Mouse (Mus musculus): ENCODE results near the gene Znrd1. TPM values are rescaled to one million over a fixed set of nuclear protein-coding genes. Genes with fewer than 3 reads are reported as not detected.

Znrd1 gene
- polyA plus RNA-seq, 1 experiment: 33.7 TPM

DNA sequence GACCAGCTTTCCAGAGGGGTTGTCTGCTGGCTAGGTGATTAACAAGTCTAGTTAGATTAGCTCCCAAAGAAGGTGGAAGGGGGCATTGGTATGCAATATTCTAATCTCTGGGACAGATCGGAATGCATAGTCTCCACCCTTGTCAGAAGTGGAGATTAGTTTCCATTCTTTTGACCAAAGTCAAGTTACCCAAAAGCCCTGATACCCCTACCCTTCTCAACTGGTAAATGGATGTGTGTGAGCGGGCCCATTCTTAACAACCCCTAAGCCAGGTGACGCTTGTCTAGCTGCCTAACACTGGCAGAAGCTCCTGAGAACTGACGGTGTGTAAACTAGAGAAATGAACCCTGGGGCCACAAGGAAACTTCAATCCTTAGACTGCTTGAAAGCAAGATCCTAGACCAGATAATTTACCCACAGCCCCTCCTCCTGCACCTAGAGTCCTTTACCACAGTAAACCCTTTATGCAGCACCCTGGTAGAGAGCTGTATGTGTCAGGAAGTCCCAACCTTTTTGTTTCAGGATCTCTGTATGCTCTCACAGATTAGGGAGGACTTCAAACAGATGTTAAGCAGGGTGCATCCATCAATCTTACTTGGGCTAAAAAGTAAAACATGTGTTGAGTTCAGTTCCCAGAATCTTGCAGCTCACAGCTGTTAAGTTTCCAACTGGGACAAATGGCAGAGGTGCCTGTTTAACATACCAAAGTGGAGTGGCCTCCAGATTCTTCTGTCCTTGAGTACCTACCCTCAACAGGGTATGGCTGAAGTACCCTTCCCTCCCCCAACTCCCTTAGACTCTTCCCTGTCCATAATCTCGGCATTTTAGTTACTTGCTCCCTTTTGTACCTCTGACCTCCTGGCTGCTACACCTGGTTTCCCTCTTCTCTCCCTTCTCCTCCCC is 24.1 kb upstream of the Znrd1 start:
- Histone ChIP-seq H3K36me3 (ENCODE audit: control insufficient read depth, insufficient read depth, low read length) (no peaks in the 10 kb centered on the region), H3K4me1 (ENCODE audit: control insufficient read depth, insufficient read depth, low read length) (peaks cover 4% of the 10 kb centered on the region; the same call in 1 of the 2 replicates), H3K27ac (ENCODE audit: insufficient read depth, low read depth, low read length) (no peak overlapping the region), H3K4me3 (ENCODE audit: insufficient read depth, low read depth, low read length) (no peak overlapping the region), H3K27me3 (replicated peaks; ENCODE audit: control insufficient read depth, insufficient read depth, low read length) (no peaks in the 10 kb centered on the region)
- no peak for DNase-seq
- WGBS: 62% methylated on average over 5 of the region's 5 CpGs
- TF ChIP-seq CTCF (conservative IDR thresholded peaks at IDR 0.05; ENCODE audit: insufficient read depth, insufficient read length, low read depth, low read length) (no peak), POLR2A (IDR thresholded peaks at IDR 0.05; ENCODE audit: low read depth, low read length) (no peak)

DNA sequence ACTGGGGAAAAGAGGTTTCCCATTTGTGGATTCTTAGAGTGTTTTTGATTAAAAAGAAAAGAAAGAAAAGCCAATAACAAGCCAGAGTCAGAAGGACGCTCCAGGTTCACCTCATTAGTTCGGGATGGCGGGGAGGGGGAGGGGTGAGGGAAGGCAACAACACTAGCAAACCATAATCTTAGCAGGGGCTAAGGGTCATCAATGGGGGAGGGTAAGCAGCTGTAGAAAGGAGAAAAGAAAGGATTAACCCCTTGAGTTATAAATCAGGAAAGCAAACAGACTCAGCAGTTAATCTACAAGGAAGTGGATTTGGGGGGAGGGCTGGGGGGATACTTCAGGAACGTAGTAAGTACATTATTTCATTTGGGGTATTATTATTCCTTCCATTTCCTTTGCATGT is 23.5 kb upstream of the Znrd1 start:
- 16% methylated on average over 4 of the region's 4 CpGs for WGBS
- H3K27ac ChIP-seq (ENCODE audit: insufficient read depth, low read depth, low read length): no peak overlapping the region
- H3K36me3 ChIP-seq (ENCODE audit: control insufficient read depth, insufficient read depth, low read length): no peaks in the 10 kb centered on the region
- DNase-seq: no peak
- no peaks in the 10 kb centered on the region for H3K27me3 ChIP-seq (replicated peaks; ENCODE audit: control insufficient read depth, insufficient read depth, low read length)
- TF ChIP-seq POLR2A (IDR thresholded peaks at IDR 0.05; ENCODE audit: low read depth, low read length) (no peak), CTCF (conservative IDR thresholded peaks at IDR 0.05; ENCODE audit: insufficient read depth, insufficient read length, low read depth, low read length) (no peak)
- no peak overlapping the region for H3K4me3 ChIP-seq (ENCODE audit: insufficient read depth, low read depth, low read length)
- H3K4me1 ChIP-seq (ENCODE audit: control insufficient read depth, insufficient read depth, low read length): peaks cover 4% of the 10 kb centered on the region; the same call in 1 of the 2 replicates

DNA sequence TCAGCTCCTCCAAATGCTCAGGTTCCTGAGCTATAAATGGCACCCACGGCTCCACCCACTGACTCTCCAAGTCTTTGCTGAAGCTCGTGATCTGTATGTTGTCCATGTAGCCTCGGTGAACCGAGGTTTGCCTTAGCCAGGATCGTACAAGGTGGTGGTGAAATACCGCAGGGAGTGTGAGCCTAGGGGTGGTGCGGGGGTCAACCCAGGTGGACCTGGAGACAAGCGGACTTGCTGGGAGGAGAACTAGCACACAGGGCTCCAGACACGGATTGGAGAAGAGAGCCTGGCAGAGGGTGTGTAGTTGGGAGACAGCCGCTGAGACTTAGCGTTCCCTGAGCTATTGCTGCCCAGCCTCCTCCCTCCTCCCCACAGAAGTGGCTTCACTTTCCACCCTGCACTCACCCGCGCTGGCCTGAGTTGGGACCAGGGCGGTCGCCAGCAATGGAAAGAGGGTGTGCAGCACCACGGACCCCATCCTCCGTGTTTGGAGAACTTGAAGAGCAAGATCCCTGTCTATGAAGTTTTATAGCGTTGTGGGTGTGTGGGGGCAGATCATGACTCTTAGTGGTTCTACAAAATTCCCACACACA is 23.0 kb upstream of the Znrd1 start, which contains the start of gene 2410137M14Rik:
Gene 2410137M14Rik, minus strand, starts transcription at position 17 of the 593 bp plus-strand sequence.
- no peaks in the 10 kb centered on the region for H3K27me3 ChIP-seq (replicated peaks; ENCODE audit: control insufficient read depth, insufficient read depth, low read length)
- TF ChIP-seq POLR2A (IDR thresholded peaks at IDR 0.05; ENCODE audit: low read depth, low read length) (no peak), CTCF (conservative IDR thresholded peaks at IDR 0.05; ENCODE audit: insufficient read depth, insufficient read length, low read depth, low read length) (no peak)
- no peak within 1 kb of the TSS for H3K4me3 ChIP-seq (ENCODE audit: insufficient read depth, low read depth, low read length)
- no peak within 1 kb of the TSS for H3K27ac ChIP-seq (ENCODE audit: insufficient read depth, low read depth, low read length)
- peaks cover 4% of the 10 kb centered on the region; the same call in 1 of the 2 replicates for H3K4me1 ChIP-seq (ENCODE audit: control insufficient read depth, insufficient read depth, low read length)
- DNase-seq: no peak
- 16% methylated on average over 18 of the region's 18 CpGs for WGBS
- no peaks in the 10 kb centered on the region for H3K36me3 ChIP-seq (ENCODE audit: control insufficient read depth, insufficient read depth, low read length)

DNA sequence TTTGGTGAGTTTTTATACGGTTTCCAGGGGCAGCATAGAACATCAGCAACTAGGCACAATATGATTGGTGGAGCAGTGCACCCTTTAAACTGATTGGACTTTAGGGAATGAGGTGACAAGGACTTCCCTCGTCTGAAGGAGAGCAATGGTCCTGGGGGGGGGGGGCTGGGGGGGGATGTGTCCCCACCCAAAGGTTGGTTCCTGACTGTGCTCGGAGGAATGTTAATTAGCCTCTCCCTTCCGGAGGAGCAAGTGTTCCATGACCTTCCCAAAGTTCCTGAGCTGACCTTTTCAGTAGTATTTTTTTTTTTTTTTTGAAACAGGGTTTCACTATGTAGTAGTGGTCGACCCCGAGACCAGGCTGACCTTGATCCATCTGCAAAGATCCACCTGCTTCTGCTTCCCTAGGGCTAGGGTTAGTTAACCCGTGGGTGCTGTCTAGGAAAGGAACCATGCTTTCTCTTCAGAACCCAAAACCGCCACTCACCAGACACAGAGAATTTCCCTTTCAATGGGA is 15.0 kb upstream of the Znrd1 start:
- Histone ChIP-seq H3K36me3 (ENCODE audit: control insufficient read depth, insufficient read depth, low read length) (no peaks in the 10 kb centered on the region), H3K27me3 (replicated peaks; ENCODE audit: control insufficient read depth, insufficient read depth, low read length) (no peaks in the 10 kb centered on the region), H3K4me1 (ENCODE audit: control insufficient read depth, insufficient read depth, low read length) (no peaks in the 10 kb centered on the region), H3K27ac (ENCODE audit: insufficient read depth, low read depth, low read length) (no peak overlapping the region), H3K4me3 (ENCODE audit: insufficient read depth, low read depth, low read length) (no peak overlapping the region)
- WGBS: 50% methylated on average over 8 of the region's 8 CpGs
- TF ChIP-seq POLR2A (IDR thresholded peaks at IDR 0.05; ENCODE audit: low read depth, low read length) (no peak), CTCF (conservative IDR thresholded peaks at IDR 0.05; ENCODE audit: insufficient read depth, insufficient read length, low read depth, low read length) (no peak)
- DNase-seq: no peak

DNA sequence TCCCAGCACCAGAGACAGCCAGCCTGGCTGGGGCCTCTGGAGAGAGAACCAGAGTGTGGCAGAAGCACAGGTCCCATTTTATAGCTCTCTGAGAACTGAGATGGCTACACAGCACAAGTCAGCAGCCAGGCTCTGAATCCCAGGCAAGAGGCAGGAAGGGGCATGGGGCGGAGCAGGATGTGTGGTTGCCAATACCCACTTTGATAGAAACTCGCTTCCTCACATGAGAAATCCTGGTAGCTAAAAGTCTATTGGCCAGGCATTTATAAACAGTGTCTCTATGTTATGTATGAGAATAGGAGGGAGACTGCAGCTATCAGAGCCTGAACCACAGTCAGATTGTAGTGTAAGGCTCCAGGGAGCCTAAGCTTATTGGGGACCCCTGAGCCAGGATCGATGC is 14.4 kb upstream of the Znrd1 start:
- H3K4me3 ChIP-seq (ENCODE audit: insufficient read depth, low read depth, low read length): no peak overlapping the region
- DNase-seq: no peak
- no peak for TF ChIP-seq CTCF (conservative IDR thresholded peaks at IDR 0.05; ENCODE audit: insufficient read depth, insufficient read length, low read depth, low read length)
- TF ChIP-seq POLR2A (IDR thresholded peaks at IDR 0.05; ENCODE audit: low read depth, low read length): no peak
- H3K4me1 ChIP-seq (ENCODE audit: control insufficient read depth, insufficient read depth, low read length): no peaks in the 10 kb centered on the region
- H3K36me3 ChIP-seq (ENCODE audit: control insufficient read depth, insufficient read depth, low read length): no peaks in the 10 kb centered on the region
- WGBS: 73% methylated on average over 3 of the region's 3 CpGs
- no peak overlapping the region for H3K27ac ChIP-seq (ENCODE audit: insufficient read depth, low read depth, low read length)
- no peaks in the 10 kb centered on the region for H3K27me3 ChIP-seq (replicated peaks; ENCODE audit: control insufficient read depth, insufficient read depth, low read length)

DNA sequence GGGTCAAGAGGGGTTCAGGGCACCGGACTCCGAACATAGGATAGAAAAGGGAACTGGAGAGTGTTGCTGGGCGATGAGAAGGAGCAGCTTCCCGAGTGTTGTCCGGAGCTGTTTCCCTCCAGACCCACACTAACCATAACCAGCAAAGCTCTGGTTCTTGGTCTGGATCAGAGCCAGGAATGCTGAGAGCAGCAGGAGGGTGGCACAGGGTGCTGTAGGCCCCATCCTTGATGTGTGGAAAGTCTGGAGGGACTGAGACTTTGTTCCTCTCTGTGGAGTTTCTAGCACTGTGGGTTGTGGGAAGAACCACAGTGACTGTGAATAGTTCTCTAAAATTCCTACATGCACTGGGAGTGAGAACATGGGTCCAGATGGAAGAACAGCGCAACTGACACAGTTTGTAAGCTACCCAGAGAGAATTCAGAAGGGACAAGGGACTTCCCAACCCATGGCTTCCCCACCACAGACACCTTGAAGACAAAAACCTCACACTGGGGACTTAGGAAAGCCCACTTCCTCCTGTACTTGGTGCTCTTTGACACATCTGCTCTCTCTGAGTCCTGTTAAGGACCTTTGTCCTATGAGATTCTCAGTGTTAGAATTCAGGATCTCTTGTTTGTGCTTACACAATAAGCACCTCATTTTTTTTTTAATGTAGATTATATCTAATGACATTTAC is 13.0 kb upstream of the Znrd1 start:
- H3K27me3 ChIP-seq (replicated peaks; ENCODE audit: control insufficient read depth, insufficient read depth, low read length): no peaks in the 10 kb centered on the region
- H3K4me3 ChIP-seq (ENCODE audit: insufficient read depth, low read depth, low read length): no peak overlapping the region
- no peak overlapping the region for H3K27ac ChIP-seq (ENCODE audit: insufficient read depth, low read depth, low read length)
- no peaks in the 10 kb centered on the region for H3K36me3 ChIP-seq (ENCODE audit: control insufficient read depth, insufficient read depth, low read length)
- no peak for TF ChIP-seq CTCF (conservative IDR thresholded peaks at IDR 0.05; ENCODE audit: insufficient read depth, insufficient read length, low read depth, low read length)
- no peak for TF ChIP-seq POLR2A (IDR thresholded peaks at IDR 0.05; ENCODE audit: low read depth, low read length)
- no peak for DNase-seq
- H3K4me1 ChIP-seq (ENCODE audit: control insufficient read depth, insufficient read depth, low read length): no peaks in the 10 kb centered on the region
- WGBS: 90% methylated on average over 6 of the region's 6 CpGs
